Mouse (Mus musculus): ENCODE results near the gene Dnm1. TPM values are rescaled to one million over a fixed set of nuclear protein-coding genes. Genes with fewer than 3 reads are reported as not detected.
A peak's percentile ranks its signal among the peaks of the same experiment; 100 is the strongest.

Gene Dnm1
- total RNA-seq, 2 experiments from 2014 or later = 1,093 to 1,153 TPM

GRCm38 (mm10) chr2:32342539-32343350 is 10.4 kb downstream of the Dnm1 start:
- intact Hi-C loops (cut with DNase I) = no loop called here
- DNase-seq (ENCODE audit: low spot score in 2 of 2) = peak; percentile 71 to 76

GRCm38 (mm10) chr2:32342039-32342438 is 11.1 kb downstream of the Dnm1 start:
- intact Hi-C loops (cut with DNase I) = no loop called here
- DNase-seq (ENCODE audit: low spot score in 2 of 2) = no peak

GRCm38 (mm10) chr2:32341634-32341939 is 11.6 kb downstream of the Dnm1 start:
- DNase-seq (ENCODE audit: low spot score in 2 of 2) = no peak
- intact Hi-C loops (cut with DNase I) = no loop called here

- intact Hi-C loops (cut with DNase I) = no loop called here
- no peak for DNase-seq (ENCODE audit: low spot score in 2 of 2)
Measured at GRCm38 (mm10) chr2:32340836-32341633, 12.1 kb downstream of the Dnm1 start.

GRCm38 (mm10) chr2:32339912-32340642 is 13.1 kb downstream of the Dnm1 start:
- intact Hi-C loops (cut with DNase I) = no loop called here
- no peak for DNase-seq (ENCODE audit: low spot score in 2 of 2)

GRCm38 (mm10) chr2:32335888-32336287 is 17.2 kb downstream of the Dnm1 start:
- no peak for DNase-seq (ENCODE audit: low spot score in 2 of 2)
- intact Hi-C loops (cut with DNase I) = no loop called here

GRCm38 (mm10) chr2:32332159-32332558 is 21.0 kb downstream of the Dnm1 start:
- DNase-seq (ENCODE audit: low spot score in 2 of 2) = no peak
- intact Hi-C loops (cut with DNase I) = no loop called here

- no peak for DNase-seq (ENCODE audit: low spot score in 2 of 2)
- intact Hi-C loops (cut with DNase I) = no loop called here
Measured at GRCm38 (mm10) chr2:32329531-32329930, 23.6 kb downstream of the Dnm1 start.

- intact Hi-C loops (cut with DNase I) = no loop called here
- no peak for DNase-seq (ENCODE audit: low spot score in 2 of 2)
Measured at GRCm38 (mm10) chr2:32328911-32329460, 24.2 kb downstream of the Dnm1 start.

GRCm38 (mm10) chr2:32327200-32327599 is 25.9 kb downstream of the Dnm1 start:
- DNase-seq (ENCODE audit: low spot score in 2 of 2) = no peak
- intact Hi-C loops (cut with DNase I) = no loop called here

GRCm38 (mm10) chr2:32325342-32325741 is 27.8 kb downstream of the Dnm1 start:
- no peak for DNase-seq (ENCODE audit: low spot score in 2 of 2)
- intact Hi-C loops (cut with DNase I) = no loop called here

GRCm38 (mm10) chr2:32324322-32324721 is 28.8 kb downstream of the Dnm1 start:
- peak in 1 of 2 experiments; percentile 65 for DNase-seq (ENCODE audit: low spot score in 2 of 2)
- intact Hi-C loops (cut with DNase I) = no loop called here

GRCm38 (mm10) chr2:32322754-32323741 is 30.1 kb downstream of the Dnm1 start:
- intact Hi-C loops (cut with DNase I) = no loop called here
- peak; percentile 46 to 77 for DNase-seq (ENCODE audit: low spot score in 2 of 2)

- intact Hi-C loops (cut with DNase I) = no loop called here
- DNase-seq (ENCODE audit: low spot score in 2 of 2) = no peak
Measured at GRCm38 (mm10) chr2:32321591-32322298, 31.4 kb downstream of the Dnm1 start.

- intact Hi-C loops (cut with DNase I) = no loop called here
- DNase-seq (ENCODE audit: low spot score in 2 of 2) = no peak
Measured at GRCm38 (mm10) chr2:32320721-32321120, 32.4 kb downstream of the Dnm1 start.

GRCm38 (mm10) chr2:32319586-32320580 is 33.3 kb downstream of the Dnm1 start:
- no peak for DNase-seq (ENCODE audit: low spot score in 2 of 2)
- intact Hi-C loops (cut with DNase I) = no loop called here

Measured in left cerebral cortex, postnatal 14 days (tissue).